Mouse (Mus musculus) liver, postnatal 0 days (tissue): ENCODE results near the gene Slc38a1. TPM values are rescaled to one million over a fixed set of nuclear protein-coding genes. Genes with fewer than 3 reads are reported as not detected.
A peak's percentile ranks its signal among the peaks of the same experiment; 100 is the strongest.

ENCODE experiments used
- ATAC-seq: fragments of 200-750 bp; cut with Nextera tagmentation; 2 replicates; pipeline ENCODE4 v1.8.0; 2017; ENCODE audit warnings: mild to moderate bottlenecking, moderate library complexity
- DNase-seq: peaks from one replicate; pipeline ENCODE4 v3.0.0-alpha.2; 2016
- H3K27ac ChIP-seq: fragments of 300-500 bp; sonication (generic); 2 replicates; pipeline ENCODE4 v1.5.1; 2014; ENCODE audit warnings: antibody characterized with exemption, moderate library complexity, mild to moderate bottlenecking, low read depth
- H3K27me3 ChIP-seq: fragments of 300-500 bp; sonication (generic); 2 replicates; pipeline ENCODE4 v1.6.1; 2014; ENCODE audit warnings: low read length, control low read depth, mixed read lengths; ENCODE audit not compliant: insufficient read depth
- H3K36me3 ChIP-seq: fragments of 300-500 bp; sonication (generic); replicated peaks from 2 replicates; pipeline ENCODE4 v1.6.1; 2014; ENCODE audit warnings: mild to moderate bottlenecking, control low read depth, low read length, moderate library complexity, mixed read lengths; ENCODE audit not compliant: insufficient read depth
- H3K4me1 ChIP-seq: fragments of 300-500 bp; sonication (generic); 2 replicates; pipeline ENCODE4 v1.6.1; 2014; ENCODE audit warnings: antibody characterized with exemption, mild to moderate bottlenecking, control low read depth; ENCODE audit not compliant: insufficient read depth
- H3K4me2 ChIP-seq: fragments of 300-500 bp; sonication (generic); 2 replicates; pipeline ENCODE4 v1.6.1; 2014; ENCODE audit warnings: low read depth, mild to moderate bottlenecking, low read length, moderate library complexity, mixed read lengths
- H3K4me3 ChIP-seq: fragments of 300-500 bp; sonication (generic); 2 replicates; pipeline ENCODE4 v1.5.1; 2014; ENCODE audit warnings: low read depth, low read length
- H3K9ac ChIP-seq: fragments of 300-500 bp; sonication (generic); replicated peaks from 2 replicates; pipeline ENCODE4 v1.6.1; 2014; ENCODE audit warnings: mild to moderate bottlenecking, moderate library complexity
- H3K9me3 ChIP-seq: fragments of 300-500 bp; sonication (generic); 2 replicates; pipeline ENCODE4 v1.6.1; 2016; ENCODE audit warnings: mild to moderate bottlenecking, control low read depth, low read length, mixed read lengths
- CTCF ChIP-seq: sonication (generic); IDR thresholded peaks from 2 replicates; pipeline ENCODE4 v1.5.1; 2016; ENCODE audit warnings: antibody characterized with exemption, low read depth
- EP300 ChIP-seq: IDR thresholded peaks from 2 replicates; pipeline ENCODE4 v1.6.1; 2016; ENCODE audit warnings: antibody characterized with exemption, low read depth, mild to moderate bottlenecking
- WGBS: fragments of 180-500 bp; shearing (Covaris S2); extraction: QIAGEN DNeasy Blood & Tissue Kit; methylation state at CpG from one replicate; pipeline ENCODE4 v1.1.7; 2014; ENCODE audit not compliant: insufficient replicate concordance; 5-methylcytosine and 5-hydroxymethylcytosine counted together
- polyA plus RNA-seq: library from polyadenylated mRNA; unstranded; fragments of >200 nt; fragmentation: Nextera tagmentation; extraction: Ambion mirVana; gene quantifications from 2 replicates; pipeline ENCODE4 v1.2.1, GENCODE M21; 2015

The Slc38a1 gene
- polyA plus RNA-seq, 1 experiment from 2014 or later: 11.3 TPM

GRCm38 (mm10) chr15:96551107-96551506, 91.6 kb downstream of the Slc38a1 start:
- DNase-seq: no peak
- no peak overlapping the region for H3K9ac ChIP-seq
- no peak overlapping the region for H3K4me3 ChIP-seq
- H3K4me1 ChIP-seq: peaks cover 2% of the 10 kb centered on the region; the same call in 1 of the 2 replicates
- H3K27me3 ChIP-seq: no peaks in the 10 kb centered on the region
- 74% methylated on average over 8 of the region's 8 CpGs for WGBS
- H3K36me3 ChIP-seq: no peaks in the 10 kb centered on the region
- H3K27ac ChIP-seq: no peak overlapping the region
- no peak for TF ChIP-seq CTCF
- no peak for TF ChIP-seq EP300
- no peaks in the 10 kb centered on the region for H3K9me3 ChIP-seq
- ATAC-seq: no peak
- no peak overlapping the region for H3K4me2 ChIP-seq

GRCm38 (mm10) chr15:96548363-96548762, 94.3 kb downstream of the Slc38a1 start:
- WGBS: 81% methylated on average over 9 of the region's 9 CpGs
- Histone ChIP-seq H3K27me3 (no peaks in the 10 kb centered on the region), H3K4me3 (no peak overlapping the region), H3K36me3 (no peaks in the 10 kb centered on the region), H3K9me3 (no peaks in the 10 kb centered on the region), H3K9ac (no peak overlapping the region), H3K4me2 (no peak overlapping the region), H3K4me1 (peaks cover 4% of the 10 kb centered on the region; the same call in 1 of the 2 replicates), H3K27ac (no peak overlapping the region)
- ATAC-seq: no peak
- TF ChIP-seq EP300 (no peak), CTCF (no peak)
- no peak for DNase-seq

- Histone ChIP-seq H3K9me3 (no peaks in the 10 kb centered on the region), H3K27me3 (no peaks in the 10 kb centered on the region), H3K9ac (no peak overlapping the region), H3K4me3 (no peak overlapping the region), H3K4me1 (peaks cover 4% of the 10 kb centered on the region; the same call in 1 of the 2 replicates), H3K4me2 (no peak overlapping the region), H3K27ac (peak overlapping the region; percentile 29; the same call in 1 of the 2 replicates), H3K36me3 (no peaks in the 10 kb centered on the region)
- ATAC-seq (peak; percentile 78), DNase-seq (no peak)
- TF ChIP-seq EP300: 0 out of 2 replicates have a peak, but pooled peaks have one; percentile 11
- TF ChIP-seq CTCF: no peak
- WGBS: 74% methylated on average over 21 of the region's 21 CpGs
These were observed 95.2 kb downstream of the Slc38a1 start for GRCm38 (mm10) chr15:96547256-96548195.

DNA sequence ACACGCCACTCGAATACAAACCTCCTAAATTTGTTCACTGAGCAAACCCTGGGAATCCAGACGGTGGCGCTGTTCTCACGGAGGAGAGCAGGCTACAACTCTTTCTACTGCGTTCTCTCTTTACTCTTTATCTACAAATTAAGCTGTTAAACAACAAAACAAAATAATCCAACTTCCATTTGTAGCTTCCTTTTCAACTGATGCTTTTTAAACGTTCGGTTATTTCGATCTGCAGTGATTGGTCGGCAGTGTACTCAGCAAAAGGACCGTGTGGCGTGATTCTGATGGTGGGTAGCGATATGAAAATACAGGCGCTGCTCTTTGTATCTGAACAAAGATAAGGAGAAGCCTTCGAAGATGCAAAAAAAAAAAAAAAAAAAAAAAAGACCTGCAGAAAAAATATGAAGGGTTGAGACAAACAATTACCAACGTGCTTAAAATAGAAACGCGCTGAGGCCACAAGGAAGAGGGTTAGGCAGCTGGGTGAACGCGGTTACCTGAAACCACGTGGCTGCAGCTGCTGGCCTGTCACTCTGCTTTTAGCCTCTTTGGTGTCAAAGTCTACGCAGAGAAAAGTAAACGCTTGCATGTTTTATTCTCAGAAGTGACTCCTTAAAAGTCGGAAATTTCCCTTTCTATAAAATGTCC, 99.4 kb downstream of the Slc38a1 start:
- H3K9me3 ChIP-seq: no peaks in the 10 kb centered on the region
- peak; percentile 82 for DNase-seq
- H3K27me3 ChIP-seq: no peaks in the 10 kb centered on the region
- no peak for TF ChIP-seq EP300
- peak; percentile 88 for TF ChIP-seq CTCF
- no peaks in the 10 kb centered on the region for H3K36me3 ChIP-seq
- peak overlapping the region; percentile 74 for H3K4me2 ChIP-seq
- under 1% methylated on average over 24 of the region's 24 CpGs for WGBS
- peaks cover 4% of the 10 kb centered on the region; the same call in 1 of the 2 replicates for H3K4me1 ChIP-seq
- peak; percentile 72 for ATAC-seq
- peak overlapping the region; percentile 42 for H3K4me3 ChIP-seq
- 0 out of 2 replicates have a peak overlapping the region, but pooled peaks have one; percentile 3 for H3K27ac ChIP-seq
- H3K9ac ChIP-seq: no peak overlapping the region

DNA sequence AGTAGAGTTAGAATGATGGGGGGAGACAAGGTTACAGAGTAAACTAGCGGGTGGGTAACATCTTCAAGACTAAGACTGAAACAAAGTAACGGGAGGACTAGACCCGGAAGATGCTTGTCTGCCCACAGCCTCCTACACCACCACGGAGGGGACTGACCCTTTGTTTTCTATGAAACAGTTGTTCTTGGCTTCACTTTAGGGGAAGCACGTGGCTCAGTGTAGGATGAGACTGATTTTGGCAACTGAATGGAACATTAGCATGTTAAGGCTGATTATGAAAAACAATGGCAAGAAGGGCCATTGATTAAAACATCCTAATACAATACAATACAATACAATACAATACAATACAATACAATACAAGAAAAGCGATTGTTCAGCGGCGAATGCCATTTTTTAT, 100.6 kb downstream of the Slc38a1 start:
- no peak overlapping the region for H3K9ac ChIP-seq
- H3K36me3 ChIP-seq: no peaks in the 10 kb centered on the region
- H3K27ac ChIP-seq: no peak overlapping the region
- TF ChIP-seq EP300 (no peak), CTCF (no peak)
- ATAC-seq: no peak
- no peak overlapping the region for H3K4me3 ChIP-seq
- H3K4me1 ChIP-seq: 0 out of 2 replicates have a peak, but pooled peaks cover 2% of the 10 kb centered on the region
- no peak for DNase-seq
- H3K4me2 ChIP-seq: no peak overlapping the region
- no peaks in the 10 kb centered on the region for H3K27me3 ChIP-seq
- 73% methylated on average over 8 of the region's 8 CpGs for WGBS
- no peaks in the 10 kb centered on the region for H3K9me3 ChIP-seq

GRCm38 (mm10) chr15:96537272-96537671, 105.4 kb downstream of the Slc38a1 start:
- DNase-seq (no peak), ATAC-seq (no peak)
- H3K9me3 ChIP-seq: no peaks in the 10 kb centered on the region
- no peak overlapping the region for H3K9ac ChIP-seq
- H3K27me3 ChIP-seq: no peaks in the 10 kb centered on the region
- no peaks in the 10 kb centered on the region for H3K36me3 ChIP-seq
- WGBS: 89% methylated on average over 11 of the region's 11 CpGs
- TF ChIP-seq EP300: no peak
- no peak for TF ChIP-seq CTCF
- no peak overlapping the region for H3K4me2 ChIP-seq
- H3K4me1 ChIP-seq: no peaks in the 10 kb centered on the region
- no peak overlapping the region for H3K27ac ChIP-seq
- no peak overlapping the region for H3K4me3 ChIP-seq
